Mouse (Mus musculus) bone marrow, adult 2 months (tissue): Measurements from ENCODE around the gene H2al1m.
"Not testable (repeated sequence)": the region's sequence is repeated elsewhere in the genome, so short reads cannot be mapped to it uniquely, and the experiment has no call there.

Experiments
- CTCF ChIP-seq: fragments of 200-500 bp; IDR thresholded peaks from 2 replicates; pipeline ENCODE4 v1.5.1; 2011; ENCODE audit warnings: low read length, control low read depth; ENCODE audit not compliant: control insufficient read depth, insufficient read depth
- POLR2A ChIP-seq: fragments of 200-500 bp; IDR thresholded peaks from 2 replicates; pipeline ENCODE4 v1.6.1; 2011; ENCODE audit warnings: low read depth, mild to moderate bottlenecking, control low read depth, low read length, borderline replicate concordance; ENCODE audit not compliant: control insufficient read depth

GRCm38 (mm10) chrX:9293140-9293829, 9.7 kb downstream of the H2al1m start:
- TF ChIP-seq CTCF, POLR2A: not testable (repeated sequence)
